Mouse (Mus musculus) cerebellum, adult (tissue): ENCODE data around the gene Ddx43.

Experiments
- ATAC-seq: cut with Nextera tagmentation; 2 replicates; pipeline ENCODE4 v1.9.2; 2017; ENCODE audit warnings: mild to moderate bottlenecking, moderate library complexity, mixed read lengths; ENCODE audit not compliant: insufficient number of reproducible peaks, low FRiP score, low TSS enrichment

Ddx43 gene

DNA sequence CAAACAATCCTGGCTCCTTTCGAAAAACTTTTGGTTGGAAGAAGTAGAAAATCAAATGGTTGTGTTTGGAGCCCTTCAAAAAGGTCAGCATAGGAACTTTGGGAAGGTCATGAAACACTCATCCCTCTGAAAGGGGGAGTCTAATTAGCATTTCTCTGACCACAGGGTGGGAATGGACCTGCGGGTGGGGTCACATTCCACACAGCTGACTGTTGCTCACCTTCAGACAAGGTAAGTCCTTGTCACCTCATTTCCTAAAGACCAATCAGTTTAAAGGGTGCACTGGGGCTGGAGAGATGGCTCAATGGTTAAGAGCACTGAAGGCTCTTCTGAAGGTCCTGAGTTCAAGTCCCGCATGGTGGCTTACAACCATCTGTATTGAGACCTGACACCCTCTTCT, 24.1 kb upstream of the Ddx43 start:
- ATAC-seq, result no peak

DNA sequence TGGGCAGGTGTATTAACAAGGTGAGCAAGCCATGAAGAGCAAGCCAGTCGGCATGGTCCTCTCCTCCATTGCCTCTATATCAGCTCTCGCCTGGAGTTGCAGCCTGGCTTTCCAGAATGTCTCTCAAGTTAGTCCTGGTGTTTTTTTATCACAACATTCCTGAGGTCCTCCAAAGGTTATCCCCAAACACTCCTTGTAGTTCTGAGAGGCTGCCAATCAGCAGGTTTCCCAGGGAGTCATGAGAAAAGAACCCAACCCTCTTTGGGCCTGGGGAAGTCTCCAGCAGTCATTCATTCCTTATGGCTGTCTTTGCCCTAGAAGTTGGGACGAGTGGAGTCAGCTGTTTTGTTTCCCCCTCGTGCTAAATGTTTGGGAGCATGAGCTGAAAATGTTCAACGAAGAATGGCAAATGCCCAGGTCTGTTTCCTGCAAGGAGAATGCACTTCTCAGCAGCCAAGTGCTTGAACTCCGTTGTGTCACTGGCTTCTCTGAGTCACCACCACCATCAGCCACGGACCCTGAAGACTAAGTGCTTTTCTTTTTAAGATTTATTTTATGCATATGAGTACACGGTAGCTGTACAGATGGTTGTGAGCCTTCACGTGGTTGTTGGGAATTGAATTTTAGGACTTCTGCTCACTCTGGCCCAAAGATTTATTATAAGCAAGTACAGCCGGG, 22.6 kb upstream of the Ddx43 start:
- no peak for ATAC-seq

- no peak for ATAC-seq
Observed at GRCm38 (mm10) chr9:78374397-78374796, 21.2 kb upstream of the Ddx43 start.

GRCm38 (mm10) chr9:78374885-78375389, 20.6 kb upstream of the Ddx43 start:
- ATAC-seq, result no peak

DNA sequence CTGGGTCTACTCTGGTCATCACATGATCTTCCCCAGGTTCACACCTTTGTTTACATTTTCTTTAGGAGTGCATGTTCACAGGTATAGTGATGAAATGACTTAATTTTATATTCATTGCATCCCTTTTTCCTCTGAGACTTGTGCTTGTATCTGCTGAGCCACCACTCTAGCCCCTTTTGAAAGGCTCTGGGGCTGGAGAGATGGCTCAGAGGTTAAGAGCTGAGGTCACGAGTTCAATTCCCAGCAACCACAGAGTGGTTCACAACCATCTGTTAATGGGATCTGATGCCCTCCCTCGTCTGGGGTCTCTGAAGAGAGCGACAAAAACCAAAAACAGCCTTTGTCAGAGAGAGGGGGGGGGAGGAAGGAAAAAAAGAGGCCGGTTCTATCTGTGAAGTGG, 20.1 kb upstream of the Ddx43 start:
- ATAC-seq, result no peak

GRCm38 (mm10) chr9:78377546-78377945, 18.0 kb upstream of the Ddx43 start:
- ATAC-seq, result no peak

DNA sequence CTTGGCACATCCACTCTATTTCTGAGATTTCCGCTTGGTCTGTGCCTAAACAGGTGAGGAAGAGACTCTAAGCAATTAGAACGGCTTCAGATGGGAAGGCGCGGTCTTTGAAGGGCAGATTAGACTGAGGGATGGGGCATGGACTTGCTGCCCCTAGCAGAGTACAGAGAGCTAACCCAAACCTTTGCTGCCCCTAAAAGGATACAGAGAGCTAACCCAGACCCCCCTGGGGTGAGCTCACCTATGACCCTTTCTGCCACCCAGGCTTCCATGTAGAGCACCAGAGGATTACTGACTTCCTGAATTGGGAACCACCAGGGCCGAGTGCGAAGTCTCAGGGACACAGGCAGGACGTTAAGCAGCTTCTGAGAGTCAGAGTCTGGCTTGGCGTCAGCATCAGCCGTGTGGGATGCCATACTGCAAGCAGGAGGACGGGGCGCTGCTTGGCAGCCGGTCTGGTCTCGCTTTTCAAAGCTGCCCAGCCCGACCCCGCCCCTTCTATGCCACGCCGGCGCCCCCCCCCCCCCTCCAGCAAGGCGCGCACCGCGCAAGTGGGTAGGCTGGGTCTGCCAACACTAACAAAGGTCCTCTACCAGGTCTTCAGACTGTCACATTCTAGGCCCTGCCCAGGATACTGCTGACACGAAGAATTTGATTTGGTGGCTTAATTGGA, 17.3 kb upstream of the Ddx43 start, which contains the start of gene Ooep:
Gene Ooep (minus strand): TSS at position 613 of the 673 bp plus-strand sequence.
- no peak for ATAC-seq

- ATAC-seq, result no peak
Observed at GRCm38 (mm10) chr9:78385893-78386292, 9.7 kb upstream of the Ddx43 start.

GRCm38 (mm10) chr9:78386947-78387346, 8.6 kb upstream of the Ddx43 start:
- ATAC-seq, result no peak

GRCm38 (mm10) chr9:78389981-78390380, 5.6 kb upstream of the Ddx43 start:
- no peak for ATAC-seq

- ATAC-seq, result no peak
Observed at GRCm38 (mm10) chr9:78393741-78394140, 1.8 kb upstream of the Ddx43 start.

GRCm38 (mm10) chr9:78394602-78395001, 975 bp upstream of the Ddx43 start:
- no peak for ATAC-seq

GRCm38 (mm10) chr9:78395244-78395629, 340 bp upstream of the Ddx43 start:
- no peak for ATAC-seq

DNA sequence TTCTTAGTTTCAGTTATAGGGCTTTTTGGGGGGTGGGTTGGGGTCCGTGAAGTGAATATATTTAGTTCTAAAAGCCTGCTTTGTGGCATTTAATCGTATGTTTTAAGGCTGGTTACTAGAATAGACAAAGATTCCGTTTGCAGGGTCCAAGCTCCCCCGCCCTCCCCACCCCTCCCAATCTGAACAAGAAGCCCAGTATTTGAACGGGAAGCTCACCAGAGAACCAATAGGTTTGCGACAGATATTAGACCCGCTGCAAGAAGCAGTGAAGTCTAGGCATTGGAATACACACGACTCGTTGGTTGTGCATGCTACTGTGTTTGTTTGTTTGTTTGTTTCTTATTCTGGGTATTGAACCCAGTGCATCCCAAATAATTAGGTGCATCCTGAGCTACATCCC, 940 bp downstream of the Ddx43 start:
- ATAC-seq, result no peak

- no peak for ATAC-seq
Observed at GRCm38 (mm10) chr9:78400570-78400969, 5.0 kb downstream of the Ddx43 start.

- no peak for ATAC-seq
Observed at GRCm38 (mm10) chr9:78401596-78401995, 6.0 kb downstream of the Ddx43 start.

DNA sequence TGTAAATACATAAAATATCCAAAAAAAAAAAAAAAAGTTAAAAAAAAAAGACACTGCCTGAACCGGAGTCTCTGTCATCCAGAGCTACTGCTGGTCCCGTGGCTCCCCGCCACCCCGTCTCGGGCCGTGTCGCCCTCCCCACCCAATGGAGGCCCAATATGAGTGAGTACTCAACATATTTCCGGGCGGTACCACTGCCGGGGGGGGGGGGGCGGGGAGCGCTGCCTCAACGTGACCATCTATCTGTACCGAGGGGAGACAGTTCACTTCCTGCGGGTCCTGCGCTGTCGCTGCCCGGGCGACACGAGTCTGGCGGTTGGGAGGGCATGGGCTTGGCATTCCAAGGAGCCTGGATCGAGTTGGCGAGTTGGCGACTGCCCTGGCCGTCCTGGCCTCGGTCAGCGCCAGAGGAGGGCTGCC, 31.8 kb downstream of the Ddx43 start:
- no peak for ATAC-seq

DNA sequence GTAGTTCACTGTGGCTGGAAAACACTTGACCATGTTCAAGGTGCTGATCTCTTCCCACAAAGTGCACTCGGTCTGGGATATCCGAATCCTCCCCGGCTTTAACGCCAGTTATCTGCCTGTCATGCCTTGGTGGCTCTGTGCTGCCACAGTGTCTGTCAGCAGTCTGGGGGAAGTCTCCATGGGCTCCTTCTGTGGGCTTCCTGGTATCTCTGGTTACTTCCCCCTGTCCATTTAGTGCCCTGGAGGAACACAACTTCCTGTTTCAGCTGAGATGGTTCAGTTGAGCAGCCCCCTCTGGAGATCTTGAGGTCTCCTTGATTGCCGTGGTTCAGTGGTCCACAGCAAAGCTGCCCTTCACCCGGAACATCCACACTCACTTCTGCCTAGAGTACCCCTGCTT, 32.6 kb downstream of the Ddx43 start:
- no peak for ATAC-seq

DNA sequence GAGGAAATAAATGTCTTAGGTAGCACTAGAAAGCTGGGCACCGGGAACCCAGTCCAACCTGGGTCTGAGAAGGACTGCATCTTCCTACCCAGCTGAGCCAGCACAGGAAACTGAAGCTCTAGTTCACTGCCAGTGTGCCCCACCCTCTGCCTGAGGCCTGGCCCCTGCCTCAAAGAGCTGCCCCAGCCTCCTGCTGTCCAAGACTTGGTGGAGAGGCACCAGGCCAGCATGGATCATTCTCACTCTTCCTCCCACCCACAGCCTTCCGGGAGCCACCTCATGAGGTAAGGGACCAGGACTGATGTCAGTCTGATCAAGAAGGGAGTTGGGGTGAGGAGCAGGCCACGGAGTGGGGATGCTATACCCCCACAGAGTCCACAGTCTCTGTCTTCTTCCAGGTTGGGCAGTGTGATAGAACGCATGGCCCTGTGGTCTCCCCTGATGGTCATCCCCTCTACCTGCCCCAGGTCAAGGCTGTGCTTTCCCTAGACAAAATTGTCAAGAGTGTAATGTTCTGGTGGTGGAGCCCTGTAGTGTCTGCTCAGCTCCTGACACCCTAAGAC, 33.4 kb downstream of the Ddx43 start:
- no peak for ATAC-seq

DNA sequence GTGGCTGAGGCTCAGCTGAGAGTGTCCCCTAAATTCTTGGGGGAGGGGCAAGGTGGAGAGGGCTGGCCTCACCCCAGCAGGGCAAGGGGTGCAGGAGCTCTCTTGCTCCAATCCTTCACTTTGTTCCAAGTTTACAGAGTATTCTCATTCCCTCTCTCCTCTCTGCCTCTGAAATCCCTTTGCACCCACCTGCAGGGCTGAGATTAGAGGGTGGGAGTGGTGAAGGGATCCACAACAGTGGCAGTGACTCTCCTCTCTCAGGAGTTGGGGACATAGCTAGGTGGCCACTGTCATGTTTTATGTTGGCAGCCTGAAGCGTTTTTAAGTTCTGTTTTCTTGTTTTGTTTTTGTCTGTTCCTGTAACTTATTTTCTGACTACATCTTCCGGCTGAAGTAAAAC, 34.0 kb downstream of the Ddx43 start:
- no peak for ATAC-seq

- ATAC-seq, result no peak
Observed at GRCm38 (mm10) chr9:78430486-78430885, 34.9 kb downstream of the Ddx43 start.

GRCm38 (mm10) chr9:78432471-78432870, 36.9 kb downstream of the Ddx43 start:
- ATAC-seq, result no peak
